Comparison of ENCODE assay signal across 11 mouse cellular contexts in genomic region chr16:29331351-29332044, GRCm38 (mm10). TPM values are rescaled to one million over a fixed set of nuclear protein-coding genes. Genes with fewer than 3 reads are reported as not detected.
DNase-seq lines count a peak whose midpoint lies in the region; ATAC-seq and TF ChIP-seq lines count a peak whose summit lies in the region.
"Had no signal": no experiment of that assay in that cellular context is flagged by ENCODE, and none has a peak within 500 bp of the region (broad histone marks: within the 10 kb centered on the region; RNA-seq: fewer than 3 reads in every experiment).

No protein-coding gene starts in this region.

- H3K9me3 ChIP-seq in kidney, postnatal 0 days (replicated peaks; ENCODE audit: low read length), result no peaks in the 10 kb centered on the region
- no peaks in the 10 kb centered on the region for H3K9me3 ChIP-seq in forebrain, embryonic 15.5 days
- no peaks in the 10 kb centered on the region for H3K9me3 ChIP-seq in neural tube, embryonic 14.5 days (ENCODE audit: control insufficient read depth, low read length)
- no peaks in the 10 kb centered on the region for H3K9me3 ChIP-seq in intestine, embryonic 15.5 days

- no peak overlapping the region for H3K27ac ChIP-seq in kidney, postnatal 0 days
- H3K27ac ChIP-seq in forebrain, embryonic 15.5 days (replicated peaks), result 0 out of 2 replicates have a peak overlapping the region, but pooled peaks have one; percentile 34
- H3K27ac ChIP-seq in neural tube, embryonic 14.5 days (ENCODE audit: low read depth, low read length), result peak overlapping the region; percentile 52; the same call in 1 of the 2 replicates
- no peak overlapping the region for H3K27ac ChIP-seq in intestine, embryonic 15.5 days

- no peak overlapping the region for H3K4me2 ChIP-seq in kidney, postnatal 0 days (ENCODE audit: low read length)
- no peak overlapping the region for H3K4me2 ChIP-seq in forebrain, embryonic 15.5 days (replicated peaks)
- no peak overlapping the region for H3K4me2 ChIP-seq in neural tube, embryonic 14.5 days (ENCODE audit: low read depth, low read length)
- no peak overlapping the region for H3K4me2 ChIP-seq in intestine, embryonic 15.5 days (replicated peaks)

- no peaks in the 10 kb centered on the region for H3K27me3 ChIP-seq in kidney, postnatal 0 days (ENCODE audit: insufficient read depth, low read length)
- H3K27me3 ChIP-seq in forebrain, embryonic 15.5 days, result no peaks in the 10 kb centered on the region
- H3K27me3 ChIP-seq in neural tube, embryonic 14.5 days (ENCODE audit: control insufficient read depth, insufficient read depth, low read length), result no peaks in the 10 kb centered on the region
- H3K27me3 ChIP-seq in intestine, embryonic 15.5 days (replicated peaks), result no peaks in the 10 kb centered on the region

- ATAC-seq in kidney, postnatal 0 days (replicated peaks; ENCODE audit: low FRiP score, low read depth), result no peak
- peak; percentile 91 for ATAC-seq in forebrain, embryonic 15.5 days (replicated peaks)
- ATAC-seq in neural tube, embryonic 14.5 days (ENCODE audit: low read depth), result peak; percentile 84
- ATAC-seq in intestine, embryonic 15.5 days, result no peak

- no peak overlapping the region for H3K4me3 ChIP-seq in kidney, postnatal 0 days (replicated peaks; ENCODE audit: low read depth, low read length)
- H3K4me3 ChIP-seq in forebrain, embryonic 15.5 days, result no peak overlapping the region
- H3K4me3 ChIP-seq in neural tube, embryonic 14.5 days (ENCODE audit: low read depth, low read length), result no peak overlapping the region
- no peak overlapping the region for H3K4me3 ChIP-seq in intestine, embryonic 15.5 days (replicated peaks)
- H3K4me3 ChIP-seq: myocyte had no signal

- WGBS in kidney, postnatal 0 days, result 80% methylated on average over 3 of the region's 3 CpGs
- WGBS in forebrain, embryonic 15.5 days, result 63% methylated on average over 3 of the region's 3 CpGs
- 77% methylated on average over 3 of the region's 3 CpGs for WGBS in neural tube, embryonic 14.5 days
- WGBS in intestine, embryonic 15.5 days, result 88% methylated on average over 3 of the region's 3 CpGs

- DNase-seq in kidney, postnatal 0 days (ENCODE audit: low spot score), result peak; percentile 10
- no peak for DNase-seq in kidney, postnatal 14 days
- DNase-seq in embryo, embryonic 10 days (ENCODE audit: low spot score), result peak; percentile 10
- DNase-seq in heart, adult 18-20 months, result no peak
- DNase-seq: kidney, adult 8-10 months had no signal

- H3K4me1 ChIP-seq in kidney, postnatal 0 days (replicated peaks; ENCODE audit: insufficient read depth, low read length), result no peaks in the 10 kb centered on the region
- H3K4me1 ChIP-seq in forebrain, embryonic 15.5 days, result peaks cover 8% of the 10 kb centered on the region
- no peaks in the 10 kb centered on the region for H3K4me1 ChIP-seq in neural tube, embryonic 14.5 days (ENCODE audit: control insufficient read depth, insufficient read depth, low read length)
- H3K4me1 ChIP-seq in intestine, embryonic 15.5 days (replicated peaks), result no peaks in the 10 kb centered on the region

- TF ChIP-seq CTCF in kidney, postnatal 0 days (IDR thresholded peaks at IDR 0.05; ENCODE audit: low read depth), result no peak

- H3K9ac ChIP-seq in kidney, postnatal 0 days (ENCODE audit: low read depth, low read length), result no peak overlapping the region
- H3K9ac ChIP-seq in forebrain, embryonic 15.5 days (replicated peaks), result no peak overlapping the region
- no peak overlapping the region for H3K9ac ChIP-seq in neural tube, embryonic 14.5 days (replicated peaks; ENCODE audit: low read depth, low read length)
- H3K9ac ChIP-seq in intestine, embryonic 15.5 days, result no peak overlapping the region

- no peaks in the 10 kb centered on the region for H3K36me3 ChIP-seq in kidney, postnatal 0 days (ENCODE audit: insufficient read depth, low read length)
- H3K36me3 ChIP-seq in forebrain, embryonic 15.5 days, result no peaks in the 10 kb centered on the region
- no peaks in the 10 kb centered on the region for H3K36me3 ChIP-seq in neural tube, embryonic 14.5 days (ENCODE audit: control insufficient read depth, insufficient read depth, low read length)
- no peaks in the 10 kb centered on the region for H3K36me3 ChIP-seq in intestine, embryonic 15.5 days

RNA-seq across cellular contexts. Expression of gene Atp13a5, which starts 47.0 kb away (rescaled TPM):
- polyA plus RNA-seq in kidney, postnatal 0 days (2015; fragmentation: Nextera tagmentation; extraction: Ambion mirVana), result not detected in 2 replicates
- 0.55 and 0.75 TPM in 2 replicates for polyA plus RNA-seq in forebrain, embryonic 15.5 days (2015; fragmentation: Nextera tagmentation; extraction: Ambion mirVana)
- polyA plus RNA-seq in neural tube, embryonic 14.5 days (2014; fragmentation: Nextera tagmentation; extraction: Ambion mirVana), result 1.2 and 1.4 TPM in 2 replicates
- total RNA-seq in heart, adult 18-20 months (2021), result under 1 TPM in 1 of 2 experiments, not detected in 1; 0.08 TPM
- not detected in 2 replicates for polyA plus RNA-seq in intestine, embryonic 15.5 days (2015; fragmentation: Nextera tagmentation; extraction: Ambion mirVana)
- total RNA-seq: common myeloid progenitor, adult 5-6 weeks had no signal
- polyA plus RNA-seq: liver, embryonic 16.5 days had no signal

Comparison
In these comparisons a context has a peak if more than half of its experiments do, and no peak if none do; other contexts are left out.
1. DNase-seq: peak in kidney, postnatal 0 days (single experiment) and embryo, embryonic 10 days (single experiment); none in kidney, postnatal 14 days (single experiment) and heart, adult 18-20 months (0 of 2).
2. ATAC-seq: peak in forebrain, embryonic 15.5 days (single experiment) and neural tube, embryonic 14.5 days (single experiment); none in kidney, postnatal 0 days (single experiment) and intestine, embryonic 15.5 days (single experiment).
3. H3K27ac ChIP-seq: peak in forebrain, embryonic 15.5 days (single experiment) and neural tube, embryonic 14.5 days (single experiment); none in kidney, postnatal 0 days (single experiment) and intestine, embryonic 15.5 days (single experiment).